Mouse (Mus musculus): ENCODE results near the gene Gm128.

GRCm38 (mm10) chr3:95269789-95270188, 28.4 kb upstream of the Gm128 start:
- no peak for TF ChIP-seq EP300 (IDR thresholded peaks at IDR 0.05; ENCODE audit: low read depth)
- TF ChIP-seq CTCF (IDR thresholded peaks at IDR 0.05; ENCODE audit: low read depth): no peak
